Mouse (Mus musculus) liver, embryonic 14 days (tissue): Measurements from ENCODE around the gene C530008M17Rik. TPM values are rescaled to one million over a fixed set of nuclear protein-coding genes. Genes with fewer than 3 reads are reported as not detected.

ENCODE experiments used
- polyA plus RNA-seq: library from polyadenylated mRNA; depleted of rRNA; stranded (reverse); fragments of >200 nt; gene quantifications from 2 replicates; pipeline ENCODE4 v1.2.3, GENCODE M21; 2012; rRNA removed

Gene C530008M17Rik
- polyA plus RNA-seq = 6.8 and 7.2 TPM in 2 replicates

DNA sequence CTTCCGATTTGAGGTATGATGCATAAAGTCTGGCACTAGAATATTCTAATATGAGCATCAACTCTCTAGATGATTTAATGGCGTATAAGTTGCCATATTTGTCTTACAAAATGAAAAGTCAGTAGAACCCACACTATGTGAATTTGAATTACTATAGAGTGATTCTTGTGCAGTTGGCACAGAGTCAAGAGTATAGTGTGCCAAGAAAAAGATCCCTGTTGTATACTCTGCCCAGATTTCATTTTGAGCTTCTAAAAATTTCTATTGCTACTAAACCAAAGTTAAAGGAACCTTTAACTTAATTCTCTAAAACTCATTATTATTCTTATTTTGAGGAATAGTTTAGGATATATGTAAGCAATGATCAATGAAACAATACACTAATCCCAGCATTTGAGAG is at the start of gene C530008M17Rik:
Gene C530008M17Rik, plus strand, starts transcription at position 301 of the 400 bp plus-strand sequence.

GRCm38 (mm10) chr5:76905405-76906154 is 249.3 kb downstream of the C530008M17Rik start, which contains the start of gene Aasdh:
Gene Aasdh (minus strand): TSS chr5:76905514.

Other genes starting within 250 kb of the C530008M17Rik start
- gene Gm7271, start 172.5 kb upstream of the C530008M17Rik start, polyA plus RNA-seq = not detected in 2 replicates
- gene Exoc1, start 127.2 kb upstream of the C530008M17Rik start, polyA plus RNA-seq = 17.0 and 18.6 TPM in 2 replicates
- gene Cep135, start 67.8 kb upstream of the C530008M17Rik start, polyA plus RNA-seq = 4.7 and 5.0 TPM in 2 replicates
- gene Aasdh, start 249.0 kb downstream of the C530008M17Rik start, polyA plus RNA-seq = 6.5 and 7.3 TPM in 2 replicates